Mouse (Mus musculus) heart, embryonic 11.5 days (tissue): ENCODE data around the gene Ell3. TPM values are rescaled to one million over a fixed set of nuclear protein-coding genes. Genes with fewer than 3 reads are reported as not detected.

Source experiments
- ATAC-seq: fragments of 200-750 bp; cut with Nextera tagmentation; replicated peaks from 2 replicates; pipeline ENCODE4 v1.8.0; 2017; ENCODE audit warnings: moderate library complexity; ENCODE audit not compliant: insufficient number of reproducible peaks, low FRiP score, low TSS enrichment
- H3K27ac ChIP-seq: fragments of 300-500 bp; sonication (generic); 2 replicates; pipeline ENCODE4 v1.5.1; 2014; ENCODE audit warnings: mild to moderate bottlenecking, low read depth, low read length
- H3K27me3 ChIP-seq: fragments of 300-500 bp; sonication (generic); 2 replicates; pipeline ENCODE4 v1.6.1; 2014; ENCODE audit warnings: mild to moderate bottlenecking, low read length, mixed read lengths; ENCODE audit not compliant: control insufficient read depth, insufficient read depth
- H3K36me3 ChIP-seq: fragments of 300-500 bp; sonication (generic); 2 replicates; pipeline ENCODE4 v1.6.1; 2014; ENCODE audit warnings: mild to moderate bottlenecking, low read length, moderate library complexity, mixed read lengths; ENCODE audit not compliant: control insufficient read depth, insufficient read depth
- H3K4me1 ChIP-seq: fragments of 300-500 bp; sonication (generic); 2 replicates; pipeline ENCODE4 v1.6.1; 2014; ENCODE audit warnings: low read length; ENCODE audit not compliant: control insufficient read depth, insufficient read depth
- H3K4me2 ChIP-seq: fragments of 300-500 bp; sonication (generic); 2 replicates; pipeline ENCODE4 v1.6.1; 2014; ENCODE audit warnings: mild to moderate bottlenecking, moderate library complexity
- H3K4me3 ChIP-seq: fragments of 300-500 bp; sonication (generic); 2 replicates; pipeline ENCODE4 v1.5.1; 2014; ENCODE audit warnings: low read depth, low read length
- H3K9ac ChIP-seq: fragments of 300-500 bp; sonication (generic); 2 replicates; pipeline ENCODE4 v1.6.1; 2014; ENCODE audit warnings: mild to moderate bottlenecking, low read depth, low read length, moderate library complexity
- H3K9me3 ChIP-seq: fragments of 300-500 bp; sonication (generic); replicated peaks from 2 replicates; pipeline ENCODE4 v1.6.1; 2016; ENCODE audit warnings: low read length; ENCODE audit not compliant: control insufficient read depth
- WGBS: fragments of 180-500 bp; shearing (Covaris S2); extraction: QIAGEN DNeasy Blood & Tissue Kit; methylation state at CpG from one replicate; pipeline ENCODE4 v1.1.7; 2014; ENCODE audit not compliant: insufficient replicate concordance; 5-methylcytosine and 5-hydroxymethylcytosine counted together
- microRNA-seq: library from miRNA; unstranded; fragments of <30 nt; microRNA quantifications from one replicate; pipeline ENCODE4, GENCODE M21; 2016; ENCODE audit warnings: borderline number of aligned reads
- polyA plus RNA-seq: library from polyadenylated mRNA; unstranded; fragments of >200 nt; fragmentation: Nextera tagmentation; extraction: Ambion mirVana; gene quantifications from 2 replicates; pipeline ENCODE4 v1.2.1, GENCODE M21; 2014

Gene Ell3
- polyA plus RNA-seq, 1 experiment from 2014 or later, result 2.4 TPM

DNA sequence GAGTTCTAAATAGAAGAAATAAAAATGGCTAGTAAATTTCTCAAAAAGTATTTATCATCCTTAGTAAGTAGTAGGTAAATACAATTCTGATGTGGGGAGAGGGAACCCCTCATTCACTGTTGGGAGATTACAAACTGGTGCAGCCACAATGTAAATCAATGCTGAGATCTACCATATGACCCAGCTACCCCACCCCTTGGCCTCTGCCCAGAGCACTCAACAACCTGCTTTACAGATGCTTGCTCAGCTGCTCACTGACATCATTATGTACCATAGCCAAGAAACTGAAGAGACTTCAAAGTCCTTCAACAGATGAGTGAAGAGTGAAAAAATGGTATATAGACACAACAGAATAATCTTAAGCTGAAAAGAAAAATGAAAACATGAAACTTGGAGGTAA, 40.8 kb downstream of the Ell3 start:
- no peak overlapping the region for H3K9ac ChIP-seq

DNA sequence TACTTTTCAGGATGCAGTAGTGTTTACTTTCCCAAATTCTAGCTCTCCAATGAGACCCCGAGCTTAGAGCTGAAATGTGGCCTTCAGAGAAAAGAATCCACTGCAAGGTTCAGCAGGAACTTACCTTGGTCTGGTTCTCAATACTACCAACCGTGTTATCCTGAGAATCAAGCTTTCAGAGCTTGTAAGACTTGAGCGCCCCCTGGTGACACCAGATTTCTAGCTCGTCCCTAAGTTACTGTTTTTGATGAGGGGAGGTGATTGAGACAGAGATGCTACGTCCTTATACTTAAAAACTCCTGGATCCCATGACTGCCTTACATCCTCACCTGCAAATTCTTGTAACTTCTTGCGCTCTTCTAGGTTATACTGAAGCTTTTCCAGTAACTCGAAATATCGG, 47.5 kb downstream of the Ell3 start:
- Histone ChIP-seq H3K9me3 (no peaks in the 10 kb centered on the region), H3K9ac (no peak overlapping the region), H3K4me1 (no peaks in the 10 kb centered on the region), H3K4me3 (no peak overlapping the region), H3K4me2 (no peak overlapping the region), H3K27ac (no peak overlapping the region), H3K27me3 (no peaks in the 10 kb centered on the region), H3K36me3 (no peaks in the 10 kb centered on the region)
- ATAC-seq, result no peak
- WGBS, result 12% methylated on average over 8 of the region's 8 CpGs

More for the DNA sequence above, 40.8 kb downstream of the Ell3 start:
- no peaks in the 10 kb centered on the region for H3K4me1 ChIP-seq
- H3K9me3 ChIP-seq, result no peaks in the 10 kb centered on the region
- no peak overlapping the region for H3K4me3 ChIP-seq
- H3K27me3 ChIP-seq, result no peaks in the 10 kb centered on the region
- H3K27ac ChIP-seq, result no peak overlapping the region
- ATAC-seq, result no peak
- H3K4me2 ChIP-seq, result no peak overlapping the region
- no peaks in the 10 kb centered on the region for H3K36me3 ChIP-seq

Small RNA genes lying within 50 kb of the gene (microRNA-seq; reads per million reads assigned to microRNA genes)
- gene Gm22953, result not detected

Other genes with a start within 250 kb of the Ell3 start
- 60.1 and 63.5 TPM in 2 replicates for gene Trp53bp1, start 172.9 kb downstream of the Ell3 start, polyA plus RNA-seq
- 4.0 and 6.6 TPM in 2 replicates for gene Map1a, start 154.7 kb downstream of the Ell3 start, polyA plus RNA-seq
- 10.8 and 11.5 TPM in 2 replicates for gene Ppip5k1, start 88.9 kb downstream of the Ell3 start, polyA plus RNA-seq
- 1.3 and 2.5 TPM in 2 replicates for gene Ckmt1, start 86.6 kb downstream of the Ell3 start, polyA plus RNA-seq
- gene Strc, start 57.1 kb downstream of the Ell3 start, polyA plus RNA-seq, result 0.03 TPM in 1 of 2 replicates, not detected in the other
- gene Pdia3, start 30.5 kb downstream of the Ell3 start, polyA plus RNA-seq, result 489 and 639 TPM in 2 replicates
- 2.7 and 3.4 TPM in 2 replicates for gene Catsper2, start 30.5 kb downstream of the Ell3 start, polyA plus RNA-seq
- 603 and 608 TPM in 2 replicates for gene Serf2, start 4.9 kb upstream of the Ell3 start, polyA plus RNA-seq
- 118 and 124 TPM in 2 replicates for gene Hypk, start 9.0 kb upstream of the Ell3 start, polyA plus RNA-seq
- 0.07 TPM in 1 of 2 replicates, not detected in the other for gene Serinc4, start 12.5 kb upstream of the Ell3 start, polyA plus RNA-seq
- 45.0 and 48.8 TPM in 2 replicates for gene Mfap1b, start 29.8 kb upstream of the Ell3 start, polyA plus RNA-seq
- gene Mfap1a, start 62.4 kb upstream of the Ell3 start, polyA plus RNA-seq, result 19.2 and 20.6 TPM in 2 replicates
- 7.1 and 10.0 TPM in 2 replicates for gene Wdr76, start 62.4 kb upstream of the Ell3 start, polyA plus RNA-seq